Mouse (Mus musculus) c-Kit-negative CD71-positive TER-119-positive erythroid progenitor cells, embryonic 14.5 days (primary cell): ENCODE measurements at regions not wholly inside any gene's neighbourhood (a gene's known extent, or its start where the extent isn't known, plus 50 kb on each side); places are given as distances from the start of the nearest gene placed in this dataset.
"Not testable (repeated sequence)": the region's sequence is repeated elsewhere in the genome, so short reads cannot be mapped to it uniquely, and the experiment has no call there.

Source experiments
- DNase-seq: peaks from one replicate; pipeline ENCODE4 v3.0.0-alpha.2; 2013; ENCODE audit warnings: low read depth, low spot score

- DNase-seq, result no peak
These were observed 82.8 kb downstream of the Ddx11 start for GRCm38 (mm10) chr17:66206074-66206473.

- not testable (repeated sequence) for DNase-seq
These were observed 84.6 kb downstream of the Ddx11 start for GRCm38 (mm10) chr17:66207653-66208497.

GRCm38 (mm10) chr17:66208803-66209515, 85.6 kb downstream of the Ddx11 start:
- not testable (repeated sequence) for DNase-seq

- no peak for DNase-seq
These were observed 88.2 kb downstream of the Ddx11 start for GRCm38 (mm10) chr17:66211561-66211960.

GRCm38 (mm10) chr17:66212616-66213015, 89.3 kb downstream of the Ddx11 start:
- no peak for DNase-seq

- no peak for DNase-seq
These were observed 95.0 kb downstream of the Ddx11 start for GRCm38 (mm10) chr17:66218321-66218720.

GRCm38 (mm10) chr17:66219669-66220435, 96.5 kb downstream of the Ddx11 start:
- DNase-seq, result no peak

GRCm38 (mm10) chr17:66221256-66221655, 97.9 kb downstream of the Ddx11 start:
- DNase-seq, result peak; percentile 2

- no peak for DNase-seq
These were observed 100.4 kb downstream of the Ddx11 start for GRCm38 (mm10) chr17:66223711-66224110.

- DNase-seq, result no peak
These were observed 100.9 kb downstream of the Ddx11 start for GRCm38 (mm10) chr17:66224241-66224640.

- no peak for DNase-seq
These were observed 109.1 kb downstream of the Ddx11 start for GRCm38 (mm10) chr17:66232391-66232790.

- no peak for DNase-seq
These were observed 109.6 kb downstream of the Ddx11 start for GRCm38 (mm10) chr17:66232891-66233421.

GRCm38 (mm10) chr17:66233451-66233951, 110.2 kb downstream of the Ddx11 start:
- DNase-seq, result no peak

GRCm38 (mm10) chr17:66234432-66234831, 111.1 kb downstream of the Ddx11 start:
- DNase-seq, result no peak

GRCm38 (mm10) chr17:66235096-66235805, 111.9 kb downstream of the Ddx11 start:
- DNase-seq, result peak; percentile 50

GRCm38 (mm10) chr17:66235806-66236335, 112.6 kb downstream of the Ddx11 start:
- DNase-seq, result no peak

GRCm38 (mm10) chr17:66241868-66242622, 118.7 kb downstream of the Ddx11 start:
- no peak for DNase-seq

GRCm38 (mm10) chr17:66244183-66244582, 120.9 kb downstream of the Ddx11 start:
- DNase-seq, result no peak

- DNase-seq, result no peak
These were observed 122.8 kb downstream of the Ddx11 start for GRCm38 (mm10) chr17:66246031-66246534.

GRCm38 (mm10) chr17:66251495-66251894, 128.2 kb downstream of the Ddx11 start:
- no peak for DNase-seq
